Mouse (Mus musculus) forebrain, embryonic 10.5 days (tissue): ENCODE data around the gene Ip6k1. TPM values are rescaled to one million over a fixed set of nuclear protein-coding genes. Genes with fewer than 3 reads are reported as not detected.

Source experiments
- DNase-seq: peaks from one replicate; pipeline ENCODE4 v3.0.0-alpha.2; 2017; ENCODE audit warnings: low spot score; ENCODE audit errors: extremely low spot score
- H3K27ac ChIP-seq: fragments of 300-500 bp; sonication (generic); 2 replicates; pipeline ENCODE4 v1.5.1; 2016; ENCODE audit warnings: mild to moderate bottlenecking
- H3K27me3 ChIP-seq: fragments of 300-500 bp; sonication (generic); 2 replicates; pipeline ENCODE4 v1.6.1; 2016; ENCODE audit warnings: mild to moderate bottlenecking; ENCODE audit not compliant: poor library complexity, severe bottlenecking
- H3K36me3 ChIP-seq: fragments of 300-500 bp; sonication (generic); replicated peaks from 2 replicates; pipeline ENCODE4 v1.6.1; 2016; ENCODE audit warnings: mild to moderate bottlenecking, moderate library complexity
- H3K4me1 ChIP-seq: fragments of 300-500 bp; sonication (generic); 2 replicates; pipeline ENCODE4 v1.6.1; 2016
- H3K4me3 ChIP-seq: fragments of 300-500 bp; sonication (generic); 2 replicates; pipeline ENCODE4 v1.5.1; 2016; ENCODE audit warnings: mild to moderate bottlenecking, moderate library complexity
- H3K9me3 ChIP-seq: fragments of 300-500 bp; sonication (generic); 2 replicates; pipeline ENCODE4 v1.6.1; 2016; ENCODE audit warnings: mild to moderate bottlenecking, moderate library complexity
- WGBS: fragments of 180-500 bp; shearing (Covaris S2); methylation state at CpG from one replicate; pipeline ENCODE4 v1.1.7; 2016; 5-methylcytosine and 5-hydroxymethylcytosine counted together
- polyA plus RNA-seq: library from polyadenylated mRNA; unstranded; fragments of >200 nt; fragmentation: Nextera tagmentation; extraction: Ambion mirVana; gene quantifications from 2 replicates; pipeline ENCODE4 v1.2.1, GENCODE M21; 2016

The Ip6k1 gene
- polyA plus RNA-seq, 1 experiment from 2014 or later, result 50.8 TPM

GRCm38 (mm10) chr9:108057262-108057562 is 54.9 kb downstream of the Ip6k1 start:
- H3K4me3 ChIP-seq, result no peak overlapping the region
- no peaks in the 10 kb centered on the region for H3K27me3 ChIP-seq
- 89% methylated on average over 5 of the region's 5 CpGs for WGBS
- no peaks in the 10 kb centered on the region for H3K9me3 ChIP-seq
- H3K27ac ChIP-seq, result no peak overlapping the region
- H3K36me3 ChIP-seq, result peaks cover 90% of the 10 kb centered on the region
- no peak for DNase-seq
- peaks cover 13% of the 10 kb centered on the region for H3K4me1 ChIP-seq

DNA sequence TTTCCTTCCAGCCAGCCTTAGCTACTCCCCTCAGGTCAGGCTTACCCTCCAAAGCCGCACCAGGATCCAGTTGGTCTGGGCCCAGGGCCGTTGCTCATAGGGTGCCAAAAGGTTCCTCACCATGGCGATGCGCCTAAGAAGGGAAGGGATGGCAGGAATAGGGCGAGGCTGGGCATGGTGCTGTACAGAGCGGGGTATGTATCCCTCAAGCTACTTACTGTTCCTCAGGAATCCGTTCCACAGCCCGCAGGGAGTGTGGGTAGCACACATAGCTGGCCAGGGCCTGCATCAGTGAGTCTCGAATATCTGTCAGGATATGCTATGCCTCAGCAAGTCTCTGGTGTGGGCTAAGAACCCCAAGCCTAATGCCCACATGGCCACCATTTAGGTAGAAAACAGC is 56.0 kb downstream of the Ip6k1 start:
- H3K4me3 ChIP-seq, result no peak overlapping the region
- H3K27ac ChIP-seq, result no peak overlapping the region
- DNase-seq, result no peak
- peaks cover 96% of the 10 kb centered on the region for H3K36me3 ChIP-seq
- H3K9me3 ChIP-seq, result no peaks in the 10 kb centered on the region
- 96% methylated on average over 9 of the region's 9 CpGs for WGBS
- no peaks in the 10 kb centered on the region for H3K27me3 ChIP-seq
- peaks cover 2% of the 10 kb centered on the region for H3K4me1 ChIP-seq

- Histone ChIP-seq H3K4me1 (no peaks in the 10 kb centered on the region), H3K27me3 (no peaks in the 10 kb centered on the region), H3K27ac (no peak overlapping the region), H3K9me3 (no peaks in the 10 kb centered on the region), H3K36me3 (peaks cover 91% of the 10 kb centered on the region), H3K4me3 (no peak overlapping the region)
- no peak for DNase-seq
- WGBS, result 84% methylated on average over 3 of the region's 3 CpGs
These were observed 59.8 kb downstream of the Ip6k1 start for GRCm38 (mm10) chr9:108062142-108062541.

DNA sequence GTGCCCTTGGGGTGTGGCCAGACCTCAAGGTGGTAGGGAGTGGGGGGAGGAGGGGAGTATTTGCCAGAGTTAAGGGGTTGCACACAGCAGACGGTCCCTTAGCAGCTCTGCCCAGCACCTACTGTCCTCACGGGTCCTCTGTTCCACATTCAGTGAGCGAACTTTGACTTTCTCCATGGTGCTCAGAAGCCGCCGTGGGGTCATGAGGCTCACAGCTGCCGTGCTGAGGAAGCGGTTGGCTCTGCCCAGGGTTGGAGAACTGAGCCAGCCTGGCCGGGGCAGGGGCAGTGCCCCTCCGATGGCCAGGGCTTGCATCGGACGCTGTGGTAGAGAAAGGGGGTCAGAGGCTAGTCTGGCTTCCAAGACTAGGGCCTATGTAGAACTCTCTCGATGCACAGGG is 61.1 kb downstream of the Ip6k1 start:
- DNase-seq, result no peak
- WGBS, result 88% methylated on average over 12 of the region's 12 CpGs
- Histone ChIP-seq H3K4me3 (no peak overlapping the region), H3K27ac (no peak overlapping the region), H3K4me1 (peaks cover 2% of the 10 kb centered on the region; the same call in 1 of the 2 replicates), H3K9me3 (no peaks in the 10 kb centered on the region), H3K36me3 (peaks cover 80% of the 10 kb centered on the region), H3K27me3 (no peaks in the 10 kb centered on the region)

DNA sequence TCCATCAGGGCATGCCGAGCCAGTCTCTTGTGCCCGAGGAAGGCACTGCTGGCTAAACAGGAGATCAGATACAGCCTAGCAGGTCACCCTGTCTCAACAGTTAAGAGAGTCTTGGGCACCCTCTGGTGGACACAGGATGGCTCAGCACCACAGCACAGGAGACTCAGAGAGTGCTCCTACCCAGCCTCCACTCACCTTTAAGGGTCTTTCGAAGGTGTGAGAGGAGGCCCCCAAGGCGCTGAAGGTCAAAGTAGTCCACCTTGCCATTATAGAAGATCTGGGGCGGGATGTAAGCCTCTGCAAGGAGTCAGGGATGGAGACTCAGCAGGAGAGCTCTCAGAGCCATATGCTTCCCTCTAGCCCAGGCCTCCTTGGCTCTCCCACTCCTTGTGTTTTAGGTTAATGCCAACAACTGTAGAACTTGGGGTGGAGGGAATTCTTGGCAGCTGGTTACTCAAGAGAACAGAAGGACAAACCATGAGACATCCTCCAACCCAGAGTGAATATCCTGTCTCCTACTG is 63.2 kb downstream of the Ip6k1 start:
- Histone ChIP-seq H3K36me3 (peaks cover 78% of the 10 kb centered on the region), H3K4me1 (peaks cover 2% of the 10 kb centered on the region; the same call in 1 of the 2 replicates), H3K27ac (no peak overlapping the region), H3K9me3 (no peaks in the 10 kb centered on the region), H3K4me3 (no peak overlapping the region), H3K27me3 (no peaks in the 10 kb centered on the region)
- DNase-seq, result peak; percentile 49
- 53% methylated on average over 5 of the region's 5 CpGs for WGBS

DNA sequence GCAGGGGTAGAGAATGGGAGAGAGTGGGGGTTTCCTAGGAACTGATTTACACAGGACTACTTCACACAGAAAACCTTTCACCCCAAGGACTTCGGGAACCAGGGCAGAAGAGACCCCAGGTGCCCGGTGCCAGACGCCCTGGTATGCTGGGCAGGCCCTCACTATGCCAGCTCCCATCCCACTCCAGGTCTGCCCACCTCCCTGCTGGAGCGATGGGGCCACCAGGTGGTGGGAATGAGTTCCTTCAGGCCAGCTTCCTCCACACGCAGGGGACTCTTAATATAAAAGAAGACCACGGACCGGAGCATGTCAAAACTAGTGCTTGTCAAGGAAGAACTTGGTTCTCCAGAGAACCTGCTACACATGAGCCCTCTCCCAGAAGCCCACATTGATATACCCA is 64.9 kb downstream of the Ip6k1 start:
- DNase-seq, result no peak
- WGBS, result 89% methylated on average over 7 of the region's 7 CpGs
- H3K27me3 ChIP-seq, result no peaks in the 10 kb centered on the region
- peaks cover 74% of the 10 kb centered on the region for H3K36me3 ChIP-seq
- H3K9me3 ChIP-seq, result no peaks in the 10 kb centered on the region
- H3K4me1 ChIP-seq, result peaks cover 3% of the 10 kb centered on the region; the same call in 1 of the 2 replicates
- no peak overlapping the region for H3K27ac ChIP-seq
- no peak overlapping the region for H3K4me3 ChIP-seq

GRCm38 (mm10) chr9:108067900-108068299 is 65.6 kb downstream of the Ip6k1 start:
- WGBS, result 28% methylated on average over 8 of the region's 8 CpGs
- H3K36me3 ChIP-seq, result peaks cover 67% of the 10 kb centered on the region
- peaks cover 10% of the 10 kb centered on the region for H3K4me1 ChIP-seq

DNA sequence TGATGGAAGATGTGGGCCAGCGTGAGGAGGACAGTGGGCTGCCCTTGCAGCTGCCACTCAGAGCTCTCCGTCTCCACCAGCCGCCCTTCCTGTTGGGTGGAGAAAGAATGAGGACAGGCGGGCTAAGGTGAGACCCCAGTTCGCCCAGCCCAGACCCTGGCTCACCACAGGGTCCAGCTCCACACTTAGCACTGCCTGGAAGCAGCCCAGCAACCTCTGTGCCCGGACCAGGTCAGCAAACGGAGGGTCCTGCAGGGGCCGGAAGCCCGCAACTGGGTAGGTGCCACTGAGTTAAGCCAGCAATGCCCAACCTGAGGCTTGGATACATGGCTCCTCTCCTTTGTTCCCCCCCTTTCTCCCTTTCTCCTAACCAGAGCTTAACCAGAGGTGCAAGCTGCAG is 66.7 kb downstream of the Ip6k1 start:
- H3K9me3 ChIP-seq, result no peaks in the 10 kb centered on the region
- no peak overlapping the region for H3K27ac ChIP-seq
- WGBS, result 92% methylated on average over 9 of the region's 9 CpGs
- H3K4me1 ChIP-seq, result peaks cover 20% of the 10 kb centered on the region
- no peak overlapping the region for H3K4me3 ChIP-seq
- DNase-seq, result no peak
- H3K27me3 ChIP-seq, result no peaks in the 10 kb centered on the region
- peaks cover 62% of the 10 kb centered on the region for H3K36me3 ChIP-seq

More at GRCm38 (mm10) chr9:108067900-108068299, 65.6 kb downstream of the Ip6k1 start:
- Histone ChIP-seq H3K27me3 (no peaks in the 10 kb centered on the region), H3K4me3 (no peak overlapping the region), H3K27ac (no peak overlapping the region), H3K9me3 (no peaks in the 10 kb centered on the region)
- peak; percentile 85 for DNase-seq

GRCm38 (mm10) chr9:108069529-108069928 is 67.2 kb downstream of the Ip6k1 start:
- H3K4me1 ChIP-seq, result peaks cover 20% of the 10 kb centered on the region
- no peaks in the 10 kb centered on the region for H3K9me3 ChIP-seq
- peaks cover 57% of the 10 kb centered on the region for H3K36me3 ChIP-seq
- WGBS, result 90% methylated on average over 7 of the region's 7 CpGs
- no peak overlapping the region for H3K27ac ChIP-seq
- no peaks in the 10 kb centered on the region for H3K27me3 ChIP-seq
- no peak overlapping the region for H3K4me3 ChIP-seq
- no peak for DNase-seq

GRCm38 (mm10) chr9:108071801-108072200 is 69.5 kb downstream of the Ip6k1 start:
- WGBS, result 87% methylated on average over 4 of the region's 4 CpGs

GRCm38 (mm10) chr9:108072481-108072924 is 70.2 kb downstream of the Ip6k1 start:
- 0 out of 2 replicates have a peak overlapping the region, but pooled peaks have one; percentile 51 for H3K27ac ChIP-seq
- H3K27me3 ChIP-seq, result no peaks in the 10 kb centered on the region
- DNase-seq, result no peak
- H3K4me1 ChIP-seq, result peaks cover 25% of the 10 kb centered on the region
- WGBS, result 60% methylated on average over 9 of the region's 9 CpGs
- no peaks in the 10 kb centered on the region for H3K9me3 ChIP-seq
- H3K36me3 ChIP-seq, result peaks cover 41% of the 10 kb centered on the region
- H3K4me3 ChIP-seq, result no peak overlapping the region

More at GRCm38 (mm10) chr9:108071801-108072200, 69.5 kb downstream of the Ip6k1 start:
- Histone ChIP-seq H3K4me3 (no peak overlapping the region), H3K4me1 (peaks cover 20% of the 10 kb centered on the region), H3K9me3 (no peaks in the 10 kb centered on the region), H3K27ac (no peak overlapping the region), H3K27me3 (no peaks in the 10 kb centered on the region), H3K36me3 (peaks cover 44% of the 10 kb centered on the region)
- no peak for DNase-seq

GRCm38 (mm10) chr9:108073141-108073930 is 71.0 kb downstream of the Ip6k1 start:
- H3K27me3 ChIP-seq, result no peaks in the 10 kb centered on the region
- no peaks in the 10 kb centered on the region for H3K9me3 ChIP-seq
- H3K4me3 ChIP-seq, result no peak overlapping the region
- DNase-seq, result no peak
- 72% methylated on average over 7 of the region's 7 CpGs for WGBS
- H3K4me1 ChIP-seq, result peaks cover 31% of the 10 kb centered on the region
- peaks cover 41% of the 10 kb centered on the region for H3K36me3 ChIP-seq
- peak overlapping the region; percentile 51 for H3K27ac ChIP-seq

DNA sequence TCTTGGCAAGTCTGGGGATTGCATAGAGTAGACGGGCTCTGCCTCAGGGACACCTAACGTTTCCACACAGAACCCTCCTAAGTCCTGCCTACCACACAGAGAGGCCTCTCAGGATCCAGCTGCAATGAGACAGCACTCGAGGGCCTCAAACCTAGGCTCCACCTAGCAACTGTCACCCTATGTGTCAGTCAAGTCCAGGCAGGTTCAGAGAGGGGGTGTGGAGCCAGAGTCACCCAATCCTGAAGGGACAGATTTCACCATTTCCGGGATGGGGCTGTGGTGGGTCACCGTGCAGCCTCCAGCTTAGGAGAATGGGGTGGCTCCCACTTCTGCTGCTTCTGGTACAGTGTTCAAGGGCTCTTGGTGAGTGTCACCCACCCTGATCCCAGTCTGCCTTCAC is 77.9 kb downstream of the Ip6k1 start, which contains the start of gene Mst1:
Gene Mst1 (plus strand): TSS at position 269 of the 400 bp plus-strand sequence.
- H3K36me3 ChIP-seq, result peaks cover 20% of the 10 kb centered on the region
- no peak for DNase-seq
- H3K9me3 ChIP-seq, result no peaks in the 10 kb centered on the region
- H3K27me3 ChIP-seq, result peaks cover 47% of the 10 kb centered on the region
- H3K27ac ChIP-seq, result peak within 1 kb of the TSS; percentile 88
- 76% methylated on average over 5 of the region's 5 CpGs for whole genome bisulfite sequencing
- peaks cover 53% of the 10 kb centered on the region for H3K4me1 ChIP-seq
- H3K4me3 ChIP-seq, result peak within 1 kb of the TSS; percentile 67
